Mouse (Mus musculus): ENCODE data around the gene Thra.

- TF ChIP-seq CTCF (IDR thresholded peaks at IDR 0.05; ENCODE audit: low read depth) = no peak
- TF ChIP-seq EP300 (IDR thresholded peaks at IDR 0.05; ENCODE audit: low read depth) = no peak
Observed at GRCm38 (mm10) chr11:98776052-98776764, 35.8 kb downstream of the Thra start.

Data from liver, postnatal 0 days (tissue).